Mouse (Mus musculus): ENCODE measurements at regions not wholly inside any gene's neighbourhood (a gene's known extent, or its start where the extent isn't known, plus 50 kb on each side); places are given as distances from the start of the nearest gene placed in this dataset.

DNA sequence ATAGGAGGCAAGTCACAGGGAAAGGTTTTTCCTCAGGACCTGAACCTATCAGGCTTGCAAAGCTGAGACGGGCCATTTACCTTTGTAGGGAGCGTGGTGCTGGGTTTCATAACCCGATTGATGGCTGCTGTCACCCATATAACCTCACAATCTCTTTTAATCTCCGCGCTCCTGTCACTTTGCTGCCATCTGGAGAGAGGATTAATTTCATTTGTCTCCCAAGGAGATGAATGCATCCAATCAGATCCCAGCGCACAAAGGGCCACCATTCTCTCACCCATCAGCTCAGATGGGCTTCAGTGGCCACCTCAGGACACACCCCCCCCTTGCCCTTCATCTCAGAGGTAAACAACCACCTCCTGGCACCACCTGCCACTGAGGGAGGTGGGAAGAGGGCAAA lies 67.7 kb upstream of the Nfe2l3 start:
- DNase-seq (ENCODE audit: low read depth in 1 of 2, low spot score in 2 of 2) = no peak
- no peaks in the 10 kb centered on the region for H3K27me3 ChIP-seq (ENCODE audit: control insufficient read depth, insufficient read depth, low read length)
- H3K36me3 ChIP-seq (ENCODE audit: control insufficient read depth, insufficient read depth, low read length) = no peaks in the 10 kb centered on the region
- no peak overlapping the region for H3K4me3 ChIP-seq (ENCODE audit: extremely low read depth, insufficient read depth, insufficient read length)
- H3K27ac ChIP-seq (ENCODE audit: insufficient read depth, low read length) = no peak overlapping the region
- TF ChIP-seq POLR2A (IDR thresholded peaks at IDR 0.05; ENCODE audit: low read depth, low read length) (no peak), CTCF (IDR thresholded peaks at IDR 0.05; ENCODE audit: extremely low read depth, insufficient read depth, insufficient read length, insufficient replicate concordance) (no peak)
- WGBS = 90% methylated on average over 6 of the region's 6 CpGs
- H3K4me1 ChIP-seq (ENCODE audit: control insufficient read depth, insufficient read depth, insufficient read length) = no peaks in the 10 kb centered on the region

DNA sequence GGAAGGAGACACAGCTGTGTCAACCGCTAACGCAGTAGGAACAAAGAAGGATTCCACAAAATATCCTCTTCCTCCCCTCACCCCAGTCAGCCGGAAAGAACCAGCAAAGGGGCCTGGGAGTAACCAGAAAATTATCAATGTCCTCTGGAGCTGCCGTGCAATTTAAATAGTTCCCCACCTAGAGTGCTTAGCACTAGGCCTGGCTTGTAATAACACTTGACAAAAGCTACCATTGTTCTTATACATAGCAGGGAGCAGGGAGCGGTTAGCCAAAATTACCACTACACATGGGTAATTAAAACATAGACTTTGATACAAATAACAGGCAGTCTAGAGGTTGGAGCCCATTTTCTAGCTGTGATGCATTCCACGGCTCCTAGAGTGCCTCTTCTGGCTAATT lies 62.7 kb upstream of the Nfe2l3 start:
- TF ChIP-seq POLR2A (IDR thresholded peaks at IDR 0.05; ENCODE audit: low read depth, low read length) (no peak), CTCF (IDR thresholded peaks at IDR 0.05; ENCODE audit: extremely low read depth, insufficient read depth, insufficient read length, insufficient replicate concordance) (no peak)
- Histone ChIP-seq H3K27ac (ENCODE audit: insufficient read depth, low read length) (no peak overlapping the region), H3K36me3 (ENCODE audit: control insufficient read depth, insufficient read depth, low read length) (no peaks in the 10 kb centered on the region), H3K27me3 (ENCODE audit: control insufficient read depth, insufficient read depth, low read length) (no peaks in the 10 kb centered on the region), H3K4me1 (ENCODE audit: control insufficient read depth, insufficient read depth, insufficient read length) (no peaks in the 10 kb centered on the region), H3K4me3 (ENCODE audit: extremely low read depth, insufficient read depth, insufficient read length) (no peak overlapping the region)
- WGBS = 92% methylated on average over 6 of the region's 6 CpGs
- DNase-seq (ENCODE audit: low read depth in 1 of 2, low spot score in 2 of 2) = no peak

DNA sequence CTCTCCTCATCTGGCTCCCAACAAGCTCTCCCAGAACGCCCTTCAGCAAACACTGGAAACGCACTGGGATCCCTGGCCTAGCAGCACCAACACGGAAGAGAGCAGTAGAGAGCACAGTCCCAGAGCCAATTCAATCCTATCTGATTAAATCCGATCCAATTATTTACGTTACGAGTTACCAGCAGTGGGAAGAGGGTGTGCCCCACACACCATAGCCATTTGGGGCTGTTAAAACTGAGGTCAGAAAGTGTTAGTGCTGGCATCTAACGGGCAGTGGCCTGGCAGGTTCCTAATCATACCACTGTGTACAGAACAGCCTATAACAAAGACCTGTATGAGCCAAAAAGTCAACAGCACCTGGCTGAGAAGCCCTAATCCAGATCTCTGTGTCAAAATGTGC lies 60.1 kb upstream of the Nfe2l3 start:
- Histone ChIP-seq H3K36me3 (ENCODE audit: control insufficient read depth, insufficient read depth, low read length) (no peaks in the 10 kb centered on the region), H3K27ac (ENCODE audit: insufficient read depth, low read length) (no peak overlapping the region), H3K4me1 (ENCODE audit: control insufficient read depth, insufficient read depth, insufficient read length) (no peaks in the 10 kb centered on the region), H3K4me3 (ENCODE audit: extremely low read depth, insufficient read depth, insufficient read length) (no peak overlapping the region), H3K27me3 (ENCODE audit: control insufficient read depth, insufficient read depth, low read length) (no peaks in the 10 kb centered on the region)
- 92% methylated on average over 7 of the region's 7 CpGs for WGBS
- DNase-seq (ENCODE audit: low read depth in 1 of 2, low spot score in 2 of 2) = no peak
- no peak for TF ChIP-seq CTCF (IDR thresholded peaks at IDR 0.05; ENCODE audit: extremely low read depth, insufficient read depth, insufficient read length, insufficient replicate concordance)
- TF ChIP-seq POLR2A (IDR thresholded peaks at IDR 0.05; ENCODE audit: low read depth, low read length) = no peak

- H3K27ac ChIP-seq (ENCODE audit: insufficient read depth, low read length) = no peak overlapping the region
- no peaks in the 10 kb centered on the region for H3K36me3 ChIP-seq (ENCODE audit: control insufficient read depth, insufficient read depth, low read length)
- no peak for TF ChIP-seq CTCF (IDR thresholded peaks at IDR 0.05; ENCODE audit: extremely low read depth, insufficient read depth, insufficient read length, insufficient replicate concordance)
- TF ChIP-seq POLR2A (IDR thresholded peaks at IDR 0.05; ENCODE audit: low read depth, low read length) = no peak
- DNase-seq (ENCODE audit: low read depth in 1 of 2, low spot score in 2 of 2) = no peak
- H3K27me3 ChIP-seq (ENCODE audit: control insufficient read depth, insufficient read depth, low read length) = no peaks in the 10 kb centered on the region
- 76% methylated on average over 3 of the region's 3 CpGs for WGBS
- H3K4me1 ChIP-seq (ENCODE audit: control insufficient read depth, insufficient read depth, insufficient read length) = peaks cover 4% of the 10 kb centered on the region; the same call in 1 of the 2 replicates
- H3K4me3 ChIP-seq (ENCODE audit: extremely low read depth, insufficient read depth, insufficient read length) = no peak overlapping the region
Measured at GRCm38 (mm10) chr6:51378436-51378835, 54.0 kb upstream of the Nfe2l3 start.

GRCm38 (mm10) chr6:51379074-51379473 lies 53.4 kb upstream of the Nfe2l3 start:
- no peak overlapping the region for H3K4me3 ChIP-seq (ENCODE audit: extremely low read depth, insufficient read depth, insufficient read length)
- H3K27ac ChIP-seq (ENCODE audit: insufficient read depth, low read length) = no peak overlapping the region
- WGBS = 57% methylated on average over 5 of the region's 5 CpGs
- TF ChIP-seq POLR2A (IDR thresholded peaks at IDR 0.05; ENCODE audit: low read depth, low read length) (no peak), CTCF (IDR thresholded peaks at IDR 0.05; ENCODE audit: extremely low read depth, insufficient read depth, insufficient read length, insufficient replicate concordance) (no peak)
- no peaks in the 10 kb centered on the region for H3K36me3 ChIP-seq (ENCODE audit: control insufficient read depth, insufficient read depth, low read length)
- no peaks in the 10 kb centered on the region for H3K27me3 ChIP-seq (ENCODE audit: control insufficient read depth, insufficient read depth, low read length)
- H3K4me1 ChIP-seq (ENCODE audit: control insufficient read depth, insufficient read depth, insufficient read length) = peaks cover 4% of the 10 kb centered on the region; the same call in 1 of the 2 replicates
- no peak for DNase-seq (ENCODE audit: low read depth in 1 of 2, low spot score in 2 of 2)

DNA sequence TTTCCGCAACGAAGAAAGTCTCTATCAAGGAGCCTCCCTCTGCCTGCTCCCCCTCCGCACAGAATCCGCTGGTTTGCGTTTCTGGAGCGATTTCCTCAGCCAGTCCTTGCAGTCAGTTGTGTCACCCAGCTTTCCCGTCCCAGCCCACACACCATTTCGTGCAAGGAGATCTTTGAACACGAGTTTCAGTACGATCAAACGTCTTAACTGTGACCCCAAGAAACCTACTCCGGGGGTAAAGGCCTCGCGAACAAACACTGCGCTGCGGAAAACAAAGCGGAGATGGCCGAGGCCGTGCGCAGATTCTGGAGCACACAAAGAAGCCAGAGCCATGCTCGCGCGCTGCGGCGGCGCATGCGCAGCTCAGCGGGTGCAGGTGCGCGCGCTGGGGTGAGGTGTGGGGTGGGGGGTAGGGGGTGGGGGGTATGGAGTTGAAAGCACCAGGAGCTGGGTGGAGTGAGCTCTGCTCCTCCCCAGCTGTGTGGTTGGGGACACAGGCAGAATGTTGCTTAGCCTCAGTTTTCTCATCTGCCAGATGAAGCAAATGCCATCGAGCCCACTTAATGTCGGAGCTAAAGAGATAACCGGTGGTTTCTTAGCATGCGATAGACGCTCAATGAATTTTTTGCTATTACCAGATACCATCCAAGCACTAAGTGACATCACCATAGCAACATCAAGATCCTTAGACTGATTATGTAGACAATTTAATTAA lies 52.8 kb upstream of the Nfe2l3 start:
- H3K27ac ChIP-seq (ENCODE audit: insufficient read depth, low read length) = no peak overlapping the region
- DNase-seq (ENCODE audit: low read depth in 1 of 2, low spot score in 2 of 2) = no peak
- TF ChIP-seq CTCF (IDR thresholded peaks at IDR 0.05; ENCODE audit: extremely low read depth, insufficient read depth, insufficient read length, insufficient replicate concordance) (no peak), POLR2A (IDR thresholded peaks at IDR 0.05; ENCODE audit: low read depth, low read length) (no peak)
- no peaks in the 10 kb centered on the region for H3K27me3 ChIP-seq (ENCODE audit: control insufficient read depth, insufficient read depth, low read length)
- H3K36me3 ChIP-seq (ENCODE audit: control insufficient read depth, insufficient read depth, low read length) = no peaks in the 10 kb centered on the region
- 5% methylated on average over 36 of the region's 36 CpGs for WGBS
- H3K4me3 ChIP-seq (ENCODE audit: extremely low read depth, insufficient read depth, insufficient read length) = peak overlapping the region; percentile 49
- peaks cover 6% of the 10 kb centered on the region; the same call in 1 of the 2 replicates for H3K4me1 ChIP-seq (ENCODE audit: control insufficient read depth, insufficient read depth, insufficient read length)

DNA sequence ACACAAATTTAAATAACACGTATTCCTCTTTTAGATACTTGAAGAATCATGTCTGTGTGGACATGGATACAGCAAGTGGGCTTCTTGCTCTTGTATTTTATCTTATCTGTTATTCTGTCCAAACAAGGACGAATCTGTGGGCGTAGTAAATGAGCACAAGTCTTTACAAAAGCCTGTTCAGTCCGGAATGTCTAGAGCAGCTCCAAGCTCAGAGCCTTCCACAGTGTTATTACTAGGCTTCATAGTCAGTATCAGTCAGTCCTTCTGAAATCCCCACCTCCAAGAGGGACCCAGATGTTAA lies 52.2 kb upstream of the Nfe2l3 start:
- peaks cover 6% of the 10 kb centered on the region; the same call in 1 of the 2 replicates for H3K4me1 ChIP-seq (ENCODE audit: control insufficient read depth, insufficient read depth, insufficient read length)
- H3K27ac ChIP-seq (ENCODE audit: insufficient read depth, low read length) = no peak overlapping the region
- no peaks in the 10 kb centered on the region for H3K27me3 ChIP-seq (ENCODE audit: control insufficient read depth, insufficient read depth, low read length)
- no peak overlapping the region for H3K4me3 ChIP-seq (ENCODE audit: extremely low read depth, insufficient read depth, insufficient read length)
- 88% methylated on average over 4 of the region's 4 CpGs for WGBS
- H3K36me3 ChIP-seq (ENCODE audit: control insufficient read depth, insufficient read depth, low read length) = no peaks in the 10 kb centered on the region
- TF ChIP-seq CTCF (IDR thresholded peaks at IDR 0.05; ENCODE audit: extremely low read depth, insufficient read depth, insufficient read length, insufficient replicate concordance) = no peak
- no peak for TF ChIP-seq POLR2A (IDR thresholded peaks at IDR 0.05; ENCODE audit: low read depth, low read length)
- no peak for DNase-seq (ENCODE audit: low read depth in 1 of 2, low spot score in 2 of 2)
